ENCODE assay signal across 14 mouse cellular contexts in the genomic region with DNA sequence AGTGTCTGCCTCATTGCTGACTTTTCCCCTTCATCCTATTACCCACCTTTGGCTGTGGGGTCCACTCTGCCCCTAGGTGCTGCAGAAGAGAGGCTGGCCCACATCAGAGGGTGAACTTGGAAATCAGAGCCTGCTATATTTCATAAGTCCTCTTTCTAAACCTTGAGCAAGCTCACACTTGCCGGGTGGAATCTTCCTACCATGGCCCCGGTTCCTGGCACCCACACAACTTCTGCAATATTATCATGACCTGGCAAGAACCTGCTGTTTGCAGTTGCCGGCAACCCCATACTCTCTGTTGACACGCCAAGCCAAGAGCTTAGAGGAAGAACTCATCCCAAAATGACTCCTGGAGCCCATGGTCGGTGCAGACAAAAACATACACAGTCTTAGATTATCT. TPM values are rescaled to one million over a fixed set of nuclear protein-coding genes. Genes with fewer than 3 reads are reported as not detected.
DNase-seq lines count a peak whose midpoint lies in the region.
"Had no signal": no experiment of that assay in that cellular context is flagged by ENCODE, and none has a peak within 500 bp of the region (broad histone marks: within the 10 kb centered on the region; RNA-seq: fewer than 3 reads in every experiment).

No protein-coding gene starts in this region.

- intact Hi-C loops in heart, postnatal 10 days (cut with DNase I), result no loop called here
- intact Hi-C loops in heart, postnatal 25 days (cut with DNase I), result no loop called here
- intact Hi-C loops in gastrocnemius, postnatal 36 days (cut with DNase I), result no loop called here

- DNase-seq in heart, postnatal 10 days, result peak; percentile 12 to 16
- DNase-seq in heart, postnatal 25 days (ENCODE audit: low spot score), result no peak
- peak; percentile 37 to 57 for DNase-seq in urinary bladder, postnatal 36 days (ENCODE audit: low spot score in 2 of 2)
- DNase-seq in urinary bladder, postnatal 4 days (ENCODE audit: low spot score in 2 of 2), result no peak
- peak; percentile 32 to 55 for DNase-seq in gastrocnemius, postnatal 36 days
- DNase-seq in Muller cell, postnatal 12 days (ENCODE audit: inconsistent ontology term), result no peak
- no peak for DNase-seq in c-Kit-positive CD71-positive TER-119-positive erythroid progenitor cells, embryonic 14.5 days (ENCODE audit: low spot score)
- DNase-seq: cerebellum, adult 11 months; cerebellum, postnatal 25 days; forebrain, postnatal 0 days; heart, adult 11 months; layer of hippocampus, adult 9-11 months; midbrain, embryonic 14.5 days; thymus, adult 2 months had no signal

RNA-seq across cellular contexts. Expression of a gene that starts 49.6 kb away (rescaled TPM):
- total RNA-seq in heart, postnatal 10 days (2021), result 1 to 10 TPM; 8.4 to 8.5 TPM
- 1 to 10 TPM; 6.1 TPM for total RNA-seq in heart, postnatal 25 days (2021)
- total RNA-seq in gastrocnemius, postnatal 36 days (2021), result 1 to 10 TPM; 3.2 to 3.4 TPM

Comparison
In these comparisons a context has a peak if more than half of its experiments do, and no peak if none do; other contexts are left out.
1. DNase-seq: peak in heart, postnatal 10 days (2 of 2), urinary bladder, postnatal 36 days (2 of 2) and gastrocnemius, postnatal 36 days (2 of 2); none in heart, postnatal 25 days (single experiment), urinary bladder, postnatal 4 days (0 of 2), Muller cell, postnatal 12 days (single experiment) and c-Kit-positive CD71-positive TER-119-positive erythroid progenitor cells, embryonic 14.5 days (single experiment).